Mouse (Mus musculus) forebrain, embryonic 16.5 days (tissue): ENCODE measurements around the gene Grwd1. TPM values are rescaled to one million over a fixed set of nuclear protein-coding genes. Genes with fewer than 3 reads are reported as not detected.

Experiments used
- ATAC-seq: fragments of 200-750 bp; cut with Nextera tagmentation; 2 replicates; pipeline ENCODE4 v1.8.0; 2017; ENCODE audit warnings: mild to moderate bottlenecking, moderate library complexity
- H3K27ac ChIP-seq: fragments of 300-500 bp; sonication (generic); 2 replicates; pipeline ENCODE4 v1.5.1; 2014; ENCODE audit warnings: low read length, control low read depth
- H3K27me3 ChIP-seq: fragments of 300-500 bp; sonication (generic); replicated peaks from 2 replicates; pipeline ENCODE4 v1.6.1; 2014; ENCODE audit warnings: low read length; ENCODE audit not compliant: control insufficient read depth, insufficient read depth
- H3K36me3 ChIP-seq: fragments of 300-500 bp; sonication (generic); 2 replicates; pipeline ENCODE4 v1.6.1; 2014; ENCODE audit not compliant: control insufficient read depth, insufficient read depth
- H3K4me1 ChIP-seq: fragments of 300-500 bp; sonication (generic); replicated peaks from 2 replicates; pipeline ENCODE4 v1.6.1; 2014; ENCODE audit warnings: low read length; ENCODE audit not compliant: control insufficient read depth, insufficient read depth
- H3K4me2 ChIP-seq: fragments of 300-500 bp; sonication (generic); 2 replicates; pipeline ENCODE4 v1.6.1; 2014; ENCODE audit warnings: mild to moderate bottlenecking, low read length, control low read depth
- H3K4me3 ChIP-seq: fragments of 300-500 bp; sonication (generic); replicated peaks from 2 replicates; pipeline ENCODE4 v1.5.1; 2014; ENCODE audit warnings: mild to moderate bottlenecking, low read length, control low read depth
- H3K9ac ChIP-seq: fragments of 300-500 bp; sonication (generic); replicated peaks from 2 replicates; pipeline ENCODE4 v1.6.1; 2014; ENCODE audit warnings: low read depth, low read length, control low read depth
- H3K9me3 ChIP-seq: fragments of 300-500 bp; sonication (generic); 2 replicates; pipeline ENCODE4 v1.6.1; 2016; ENCODE audit warnings: low read length; ENCODE audit not compliant: control insufficient read depth
- WGBS: fragments of 180-500 bp; shearing (Covaris S2); extraction: QIAGEN DNeasy Blood & Tissue Kit; methylation state at CpG from one replicate; pipeline ENCODE4 v1.1.7; 2014; 5-methylcytosine and 5-hydroxymethylcytosine counted together
- polyA plus RNA-seq: library from polyadenylated mRNA; unstranded; fragments of >200 nt; fragmentation: Nextera tagmentation; extraction: Ambion mirVana; gene quantifications from 2 replicates; pipeline ENCODE4 v1.2.1, GENCODE M21; 2015

Grwd1 gene
- polyA plus RNA-seq, 1 experiment from 2014 or later = 45.3 TPM

DNA sequence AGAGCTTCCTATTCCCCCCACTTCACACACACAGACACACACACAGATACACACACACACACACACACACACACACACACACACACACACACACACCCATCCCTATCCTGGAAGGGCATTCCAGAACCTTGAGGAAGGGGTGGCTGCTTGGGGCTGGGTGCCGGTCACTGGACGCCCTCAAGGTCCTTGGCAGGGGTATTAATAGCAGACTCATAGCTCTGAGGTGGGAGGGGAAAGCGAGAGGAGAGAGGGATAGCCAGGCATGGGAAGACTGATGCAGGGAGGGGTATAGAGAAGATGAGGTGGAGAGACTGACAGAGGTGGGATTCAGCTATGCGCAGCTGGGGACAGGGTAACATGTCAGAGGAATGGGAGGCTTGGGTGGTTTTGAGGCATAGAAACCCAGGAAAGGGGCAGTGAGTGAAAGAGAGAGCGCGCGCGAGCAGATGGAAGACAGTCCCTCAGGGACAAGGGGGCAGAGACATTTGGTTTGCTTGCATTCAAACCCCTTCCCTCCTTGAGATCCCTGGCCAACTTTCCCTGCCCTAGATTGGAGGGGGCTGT, 38.4 kb upstream of the Grwd1 start:
- H3K27ac ChIP-seq = no peak overlapping the region
- H3K27me3 ChIP-seq = peaks cover 5% of the 10 kb centered on the region; the same call in 1 of the 2 replicates
- WGBS = 24% methylated on average over 8 of the region's 8 CpGs
- ATAC-seq = no peak
- no peaks in the 10 kb centered on the region for H3K36me3 ChIP-seq
- H3K4me2 ChIP-seq = peak overlapping the region; percentile 57
- H3K4me3 ChIP-seq = peak overlapping the region; percentile 38
- H3K9ac ChIP-seq = 0 out of 2 replicates have a peak overlapping the region, but pooled peaks have one; percentile 22
- H3K4me1 ChIP-seq = peaks cover 52% of the 10 kb centered on the region
- H3K9me3 ChIP-seq = no peaks in the 10 kb centered on the region

DNA sequence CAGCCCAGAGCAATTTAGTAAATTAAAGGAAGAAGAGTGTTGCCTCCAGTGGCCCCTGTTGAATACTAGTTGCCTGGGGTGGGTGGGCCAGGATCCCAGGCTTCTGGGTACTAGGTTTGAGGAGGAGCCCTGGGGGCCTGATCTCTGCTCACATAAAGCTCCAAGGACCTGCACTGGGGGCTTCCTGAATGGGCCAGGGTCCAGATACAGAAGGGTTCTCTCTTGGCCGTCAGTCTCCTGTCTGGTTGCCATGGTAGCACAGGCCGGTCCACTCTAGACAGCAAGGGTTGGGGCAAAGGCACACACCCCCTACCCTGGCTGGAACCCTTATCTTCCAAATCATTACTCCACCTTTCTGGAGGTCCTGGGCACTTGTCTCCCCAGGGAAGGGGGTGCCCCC, 37.1 kb upstream of the Grwd1 start:
- Histone ChIP-seq H3K4me3 (no peak overlapping the region), H3K4me1 (peaks cover 42% of the 10 kb centered on the region), H3K9ac (no peak overlapping the region), H3K27ac (no peak overlapping the region), H3K36me3 (no peaks in the 10 kb centered on the region), H3K27me3 (peaks cover 5% of the 10 kb centered on the region; the same call in 1 of the 2 replicates), H3K4me2 (peak overlapping the region; percentile 70), H3K9me3 (no peaks in the 10 kb centered on the region)
- ATAC-seq = no peak
- WGBS = 11% methylated on average over 2 of the region's 2 CpGs

DNA sequence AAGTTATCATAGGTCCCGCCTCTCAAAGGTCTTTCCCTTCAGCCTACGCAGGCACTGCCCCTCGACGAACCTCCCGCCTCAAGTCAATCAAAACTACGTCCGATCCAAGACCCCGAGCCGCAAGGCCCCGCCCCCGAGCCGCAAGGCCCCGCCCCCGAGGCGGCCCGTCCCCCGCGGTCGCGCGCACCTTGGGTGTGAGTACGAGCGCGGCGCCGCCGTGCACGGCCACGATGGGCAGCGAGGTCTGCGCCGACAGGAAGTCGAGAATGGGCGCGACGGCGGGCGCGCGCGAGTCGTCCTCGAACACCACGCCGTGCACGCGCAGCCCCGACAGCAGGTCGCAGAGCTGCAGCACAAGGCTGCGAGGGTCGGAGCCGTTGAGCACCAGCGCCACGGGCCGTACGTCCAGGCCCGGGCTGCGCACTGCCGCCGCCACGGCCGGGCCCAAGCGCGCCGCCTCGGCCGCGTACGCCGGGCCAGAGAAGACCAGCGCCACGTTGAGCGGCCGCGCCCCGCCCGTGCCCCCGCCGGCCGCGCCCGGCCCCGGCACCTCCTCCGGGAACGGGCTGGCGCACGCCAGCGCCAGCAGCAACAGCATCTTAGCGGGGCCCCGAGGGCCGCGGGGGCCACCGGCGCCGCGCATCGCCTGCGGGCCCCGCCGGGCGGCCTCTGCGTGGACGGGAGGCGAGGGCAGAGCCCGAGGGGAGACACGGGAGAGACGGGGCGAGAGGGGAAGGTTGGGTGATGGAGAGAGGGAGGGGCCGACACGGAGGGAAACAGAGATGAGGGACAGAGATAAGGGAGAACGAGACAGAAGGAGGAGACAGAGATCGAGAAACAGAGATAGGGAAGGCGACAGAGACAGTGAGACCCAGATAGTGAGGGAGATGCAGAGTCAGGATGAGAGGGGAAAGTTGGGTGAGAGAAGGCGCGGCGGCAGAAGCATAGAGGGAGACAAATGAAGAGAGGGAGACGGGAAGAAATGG, 35.5 kb upstream of the Grwd1 start:
- Histone ChIP-seq H3K9ac (peak overlapping the region; percentile 85), H3K9me3 (no peaks in the 10 kb centered on the region), H3K4me3 (peak overlapping the region; percentile 68), H3K4me1 (peaks cover 42% of the 10 kb centered on the region), H3K27ac (peak overlapping the region; percentile 55; the same call in 1 of the 2 replicates), H3K27me3 (peaks cover under 1% of the 10 kb centered on the region; the same call in 1 of the 2 replicates), H3K4me2 (peak overlapping the region; percentile 70), H3K36me3 (no peaks in the 10 kb centered on the region)
- WGBS = under 1% methylated on average over 116 of the region's 117 CpGs
- ATAC-seq = peak; percentile 58

DNA sequence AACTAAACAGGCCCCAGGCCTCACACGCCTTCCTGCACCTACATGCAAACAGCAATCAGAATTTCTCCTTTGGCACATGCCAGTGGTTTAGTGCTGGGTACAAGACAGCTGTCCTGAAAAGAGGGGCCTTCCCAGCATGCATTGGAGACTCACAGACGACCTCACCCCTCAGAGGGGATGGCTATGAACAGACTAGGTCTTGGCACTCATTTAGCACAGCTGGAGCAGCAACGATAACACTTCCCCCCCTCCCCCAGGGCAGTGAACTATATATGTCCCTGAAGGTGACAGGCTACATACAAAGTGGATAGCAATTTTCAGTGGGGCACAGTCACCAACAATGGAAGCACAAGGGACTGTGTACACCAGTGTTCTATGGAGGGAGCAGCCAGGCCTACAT, 33.7 kb upstream of the Grwd1 start:
- ATAC-seq = no peak
- Histone ChIP-seq H3K27me3 (0 out of 2 replicates have a peak, but pooled peaks cover 2% of the 10 kb centered on the region), H3K27ac (no peak overlapping the region), H3K9ac (no peak overlapping the region), H3K4me1 (peaks cover 28% of the 10 kb centered on the region), H3K9me3 (no peaks in the 10 kb centered on the region), H3K36me3 (no peaks in the 10 kb centered on the region), H3K4me3 (no peak overlapping the region), H3K4me2 (no peak overlapping the region)
- WGBS = 63% methylated on average over 3 of the region's 3 CpGs

DNA sequence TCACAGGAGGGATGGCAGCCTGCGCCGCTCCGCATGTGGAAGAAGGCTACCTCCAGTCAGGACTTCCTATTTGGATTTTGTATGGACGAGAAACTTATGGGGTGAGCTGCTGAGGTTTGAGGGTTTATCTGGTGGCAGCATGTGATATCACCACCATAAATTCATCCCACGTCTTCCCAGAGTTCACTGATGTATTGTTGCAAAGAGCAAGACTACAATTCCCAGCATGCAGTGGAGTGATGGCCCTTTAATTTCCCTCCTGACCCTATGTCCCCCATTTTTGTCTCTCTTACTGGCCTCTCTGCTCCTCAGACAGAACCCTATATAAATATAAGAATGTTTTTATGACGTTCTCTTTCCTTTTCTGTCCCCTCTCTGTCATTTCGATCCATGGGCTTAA, 32.1 kb upstream of the Grwd1 start:
- Histone ChIP-seq H3K9me3 (no peaks in the 10 kb centered on the region), H3K4me3 (no peak overlapping the region), H3K4me1 (peaks cover 17% of the 10 kb centered on the region), H3K4me2 (no peak overlapping the region), H3K36me3 (no peaks in the 10 kb centered on the region), H3K27ac (no peak overlapping the region), H3K9ac (no peak overlapping the region), H3K27me3 (peaks cover 7% of the 10 kb centered on the region)
- ATAC-seq = no peak
- WGBS = 88% methylated on average over 7 of the region's 7 CpGs

DNA sequence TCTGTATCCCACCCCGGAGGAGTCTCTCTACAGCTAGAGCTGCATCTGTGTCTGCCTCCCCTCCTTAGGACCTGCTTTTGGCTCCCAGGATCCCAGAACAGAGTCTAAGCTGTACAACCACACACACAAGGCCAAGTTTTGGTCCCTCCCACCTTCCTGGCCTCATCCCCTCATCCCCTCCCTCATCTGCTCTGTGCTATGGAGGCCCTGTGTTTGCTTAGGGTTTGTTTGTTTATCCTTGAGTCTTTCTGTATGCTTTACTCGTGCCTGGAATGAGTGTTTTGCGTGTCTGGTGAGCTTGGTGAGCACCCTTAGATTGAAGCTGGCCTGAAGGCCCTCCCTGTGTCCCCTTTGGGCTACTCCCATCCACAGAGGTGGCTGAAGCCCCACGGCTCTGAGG, 28.3 kb upstream of the Grwd1 start:
- Histone ChIP-seq H3K9me3 (no peaks in the 10 kb centered on the region), H3K4me3 (no peak overlapping the region), H3K4me2 (no peak overlapping the region), H3K4me1 (peaks cover 9% of the 10 kb centered on the region), H3K9ac (no peak overlapping the region), H3K36me3 (no peaks in the 10 kb centered on the region), H3K27me3 (peaks cover 17% of the 10 kb centered on the region), H3K27ac (no peak overlapping the region)
- WGBS = 70% methylated on average over 4 of the region's 4 CpGs
- ATAC-seq = no peak

DNA sequence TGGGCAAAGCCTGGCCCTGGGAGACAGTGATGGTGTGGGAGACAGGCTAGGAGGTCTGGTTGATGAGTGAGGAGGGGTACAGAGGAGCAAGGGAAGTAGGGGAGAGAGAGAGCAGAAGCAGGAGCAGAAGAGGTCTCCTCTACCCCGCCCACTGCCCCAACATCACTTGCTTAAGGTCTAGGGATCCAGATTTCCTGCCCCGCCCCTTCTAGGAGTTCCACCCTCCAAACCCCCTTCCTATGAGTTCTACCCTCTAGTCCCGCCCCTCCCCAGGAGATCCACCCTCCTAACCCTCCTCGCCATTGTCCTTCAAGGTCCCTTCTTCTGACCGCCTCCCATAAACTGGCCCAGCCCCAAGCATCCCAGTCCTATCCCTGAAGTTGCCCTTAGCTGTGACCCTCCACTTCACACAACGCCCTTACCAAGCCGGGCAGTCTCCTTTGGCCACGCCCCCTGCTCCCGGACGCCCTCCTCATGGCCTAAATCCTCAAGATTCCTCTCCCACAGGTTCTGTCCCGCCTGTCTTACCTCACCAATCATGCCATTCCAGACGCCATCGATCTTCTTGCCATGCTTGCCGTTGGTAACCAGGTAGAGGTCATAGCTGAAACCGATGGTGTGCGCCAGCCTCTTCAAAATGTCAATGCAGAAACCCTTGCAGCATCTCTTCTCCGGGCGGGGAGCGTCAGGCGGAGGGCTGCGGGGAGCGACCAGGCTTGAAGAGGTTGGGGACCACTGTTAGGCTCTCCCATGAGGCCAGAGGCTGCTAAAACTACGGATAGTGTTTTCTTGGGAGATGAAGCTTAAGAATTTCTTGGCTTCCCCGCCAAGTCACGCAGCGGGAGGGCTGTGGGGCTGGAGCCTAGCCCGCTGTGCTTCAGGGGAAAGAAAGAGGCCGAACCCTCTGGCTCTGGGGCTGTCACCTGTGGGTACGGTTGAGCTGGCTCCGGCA, 26.5 kb upstream of the Grwd1 start:
- Histone ChIP-seq H3K27me3 (peaks cover 17% of the 10 kb centered on the region), H3K36me3 (no peaks in the 10 kb centered on the region), H3K9ac (peak overlapping the region; percentile 51), H3K9me3 (no peaks in the 10 kb centered on the region), H3K4me3 (peak overlapping the region; percentile 42), H3K4me2 (peak overlapping the region; percentile 66), H3K4me1 (peaks cover 9% of the 10 kb centered on the region), H3K27ac (no peak overlapping the region)
- no peak for ATAC-seq
- WGBS = 3% methylated on average over 30 of the region's 30 CpGs

DNA sequence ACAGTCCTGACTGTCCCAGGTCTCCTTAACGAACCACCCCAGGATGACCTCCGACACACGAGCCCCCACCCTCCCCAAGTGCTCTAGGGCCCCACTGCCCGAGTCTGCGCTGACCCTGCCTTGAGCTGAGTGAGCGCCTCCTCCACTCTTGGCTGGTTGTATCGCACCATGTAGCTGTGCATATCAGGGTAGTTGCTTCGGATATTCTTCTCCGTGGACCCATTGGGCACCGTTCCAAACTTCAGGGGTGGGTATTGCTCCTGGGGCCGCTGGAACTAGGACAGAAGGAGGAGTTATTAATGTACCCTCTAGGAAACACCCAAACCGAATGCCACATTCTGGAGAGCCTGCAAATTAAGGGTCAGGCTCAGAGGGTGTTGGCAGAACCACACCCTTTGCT, 22.3 kb upstream of the Grwd1 start:
- no peak overlapping the region for H3K4me2 ChIP-seq
- H3K4me1 ChIP-seq = peaks cover 9% of the 10 kb centered on the region
- 77% methylated on average over 12 of the region's 12 CpGs for WGBS
- no peak overlapping the region for H3K4me3 ChIP-seq
- H3K36me3 ChIP-seq = no peaks in the 10 kb centered on the region
- no peak for ATAC-seq
- peaks cover 13% of the 10 kb centered on the region for H3K27me3 ChIP-seq
- H3K27ac ChIP-seq = no peak overlapping the region
- no peak overlapping the region for H3K9ac ChIP-seq
- H3K9me3 ChIP-seq = no peaks in the 10 kb centered on the region
